Mouse (Mus musculus) embryonic facial prominence, embryonic 12.5 days (tissue): ENCODE data around the gene Majin. TPM values are rescaled to one million over a fixed set of nuclear protein-coding genes. Genes with fewer than 3 reads are reported as not detected.

Experiments
- ATAC-seq: fragments of 200-750 bp; cut with Nextera tagmentation; 2 replicates; pipeline ENCODE4 v1.8.0; 2017; ENCODE audit not compliant: insufficient number of reproducible peaks, insufficient read depth, low FRiP score, low TSS enrichment
- H3K27ac ChIP-seq: fragments of 300-500 bp; sonication (generic); 2 replicates; pipeline ENCODE4 v1.5.1; 2016; ENCODE audit warnings: mild to moderate bottlenecking
- H3K27me3 ChIP-seq: fragments of 300-500 bp; sonication (generic); 2 replicates; pipeline ENCODE4 v1.6.1; 2016; ENCODE audit warnings: mild to moderate bottlenecking, moderate library complexity
- H3K36me3 ChIP-seq: fragments of 300-500 bp; sonication (generic); 2 replicates; pipeline ENCODE4 v1.6.1; 2016; ENCODE audit warnings: mild to moderate bottlenecking
- H3K4me1 ChIP-seq: fragments of 300-500 bp; sonication (generic); 2 replicates; pipeline ENCODE4 v1.6.1; 2016
- H3K4me2 ChIP-seq: fragments of 300-500 bp; sonication (generic); replicated peaks from 2 replicates; pipeline ENCODE4 v1.6.1; 2016; ENCODE audit warnings: mild to moderate bottlenecking, moderate library complexity
- H3K4me3 ChIP-seq: fragments of 300-500 bp; sonication (generic); 2 replicates; pipeline ENCODE4 v1.5.1; 2016; ENCODE audit warnings: mild to moderate bottlenecking
- H3K9ac ChIP-seq: fragments of 300-500 bp; sonication (generic); 2 replicates; pipeline ENCODE4 v1.6.1; 2016; ENCODE audit warnings: mild to moderate bottlenecking, moderate library complexity
- H3K9me3 ChIP-seq: fragments of 300-500 bp; sonication (generic); 2 replicates; pipeline ENCODE4 v1.6.1; 2016; ENCODE audit warnings: mild to moderate bottlenecking, moderate library complexity
- WGBS: fragments of 180-500 bp; shearing (Covaris S2); methylation state at CpG from one replicate; pipeline ENCODE4 v1.1.7; 2016; 5-methylcytosine and 5-hydroxymethylcytosine counted together
- polyA plus RNA-seq: library from polyadenylated mRNA; unstranded; fragments of >200 nt; fragmentation: Nextera tagmentation; extraction: Ambion mirVana; gene quantifications from 2 replicates; pipeline ENCODE4 v1.2.1, GENCODE M21; 2016

Majin gene
- polyA plus RNA-seq, 1 experiment from 2014 or later: not detected

DNA sequence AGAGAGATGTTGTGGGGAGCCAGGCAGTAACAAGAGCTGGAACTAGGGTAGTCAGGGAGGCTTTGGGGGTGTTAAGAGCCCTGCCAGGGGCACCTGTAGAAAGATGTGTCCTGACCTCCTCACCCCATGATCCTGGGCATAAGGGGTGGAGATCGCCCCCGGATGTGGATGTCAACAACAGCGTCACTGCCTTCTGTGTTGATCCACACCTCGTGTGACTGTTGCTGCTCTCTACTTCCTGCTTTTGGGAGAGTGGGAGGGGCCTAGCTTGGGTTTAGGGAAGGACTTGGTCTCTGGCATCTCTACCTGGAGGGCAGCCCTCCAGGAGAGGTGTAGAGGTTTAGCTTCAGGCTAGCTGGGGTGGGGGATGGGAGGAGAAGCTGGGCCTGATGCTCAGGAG lies 58.1 kb downstream of the Majin start:
- Histone ChIP-seq H3K36me3 (peaks cover 28% of the 10 kb centered on the region), H3K27me3 (no peaks in the 10 kb centered on the region), H3K9ac (peak overlapping the region; percentile 92), H3K4me1 (peaks cover 14% of the 10 kb centered on the region), H3K9me3 (no peaks in the 10 kb centered on the region), H3K4me2 (peak overlapping the region; percentile 93), H3K4me3 (peak overlapping the region; percentile 89), H3K27ac (peak overlapping the region; percentile 67; the same call in 1 of the 2 replicates)
- ATAC-seq: no peak
- 0% methylated on average over 4 of the region's 4 CpGs for WGBS

DNA sequence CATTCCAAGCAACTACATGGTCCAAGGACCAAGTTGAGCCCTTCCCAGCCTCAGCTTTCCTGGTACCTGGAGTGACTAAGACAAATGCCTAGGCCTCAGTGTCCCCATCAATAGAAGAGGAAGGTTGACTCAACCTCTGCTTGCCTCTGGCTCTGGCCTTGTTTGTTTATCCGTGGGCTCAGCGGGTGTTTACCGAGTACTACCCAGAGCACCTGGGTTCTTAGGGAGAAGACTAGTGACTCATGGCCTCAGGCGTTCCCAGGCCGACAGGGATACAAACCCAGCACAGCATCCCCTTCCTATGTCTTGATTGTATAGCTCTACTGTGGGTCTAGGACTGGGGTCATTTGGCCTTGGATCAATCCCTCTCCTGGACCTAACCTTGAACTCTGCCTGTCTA lies 59.0 kb downstream of the Majin start:
- Histone ChIP-seq H3K27me3 (no peaks in the 10 kb centered on the region), H3K9me3 (no peaks in the 10 kb centered on the region), H3K4me2 (no peak overlapping the region), H3K27ac (no peak overlapping the region), H3K4me3 (no peak overlapping the region), H3K36me3 (peaks cover 37% of the 10 kb centered on the region), H3K4me1 (peaks cover 14% of the 10 kb centered on the region), H3K9ac (no peak overlapping the region)
- WGBS: 80% methylated on average over 5 of the region's 5 CpGs
- no peak for ATAC-seq

DNA sequence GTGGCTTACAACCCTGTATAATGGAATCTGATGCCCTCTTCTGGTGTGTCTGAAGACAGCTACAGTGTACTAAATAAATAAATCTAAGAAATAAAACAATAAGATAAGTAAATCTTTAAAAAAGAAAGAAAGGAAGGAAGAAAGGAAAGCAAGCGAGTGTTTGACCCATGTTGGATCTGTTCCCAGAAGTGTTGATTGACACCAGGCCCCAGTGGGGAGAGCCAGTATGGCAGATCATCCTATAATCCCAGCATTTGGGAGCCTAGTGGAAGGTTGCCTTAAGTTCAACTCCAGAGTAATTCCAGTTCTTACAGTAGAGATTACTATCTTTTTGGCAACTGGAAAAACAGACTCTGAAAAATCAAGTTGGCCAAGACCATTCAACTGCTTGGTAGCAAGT lies 61.6 kb downstream of the Majin start:
- H3K4me3 ChIP-seq: no peak overlapping the region
- no peak overlapping the region for H3K4me2 ChIP-seq
- no peak for ATAC-seq
- no peak overlapping the region for H3K27ac ChIP-seq
- peaks cover 14% of the 10 kb centered on the region for H3K4me1 ChIP-seq
- peaks cover 52% of the 10 kb centered on the region for H3K36me3 ChIP-seq
- no peaks in the 10 kb centered on the region for H3K9me3 ChIP-seq
- no peak overlapping the region for H3K9ac ChIP-seq
- WGBS: 90% methylated on average over 1 of the region's 1 CpGs
- no peaks in the 10 kb centered on the region for H3K27me3 ChIP-seq

DNA sequence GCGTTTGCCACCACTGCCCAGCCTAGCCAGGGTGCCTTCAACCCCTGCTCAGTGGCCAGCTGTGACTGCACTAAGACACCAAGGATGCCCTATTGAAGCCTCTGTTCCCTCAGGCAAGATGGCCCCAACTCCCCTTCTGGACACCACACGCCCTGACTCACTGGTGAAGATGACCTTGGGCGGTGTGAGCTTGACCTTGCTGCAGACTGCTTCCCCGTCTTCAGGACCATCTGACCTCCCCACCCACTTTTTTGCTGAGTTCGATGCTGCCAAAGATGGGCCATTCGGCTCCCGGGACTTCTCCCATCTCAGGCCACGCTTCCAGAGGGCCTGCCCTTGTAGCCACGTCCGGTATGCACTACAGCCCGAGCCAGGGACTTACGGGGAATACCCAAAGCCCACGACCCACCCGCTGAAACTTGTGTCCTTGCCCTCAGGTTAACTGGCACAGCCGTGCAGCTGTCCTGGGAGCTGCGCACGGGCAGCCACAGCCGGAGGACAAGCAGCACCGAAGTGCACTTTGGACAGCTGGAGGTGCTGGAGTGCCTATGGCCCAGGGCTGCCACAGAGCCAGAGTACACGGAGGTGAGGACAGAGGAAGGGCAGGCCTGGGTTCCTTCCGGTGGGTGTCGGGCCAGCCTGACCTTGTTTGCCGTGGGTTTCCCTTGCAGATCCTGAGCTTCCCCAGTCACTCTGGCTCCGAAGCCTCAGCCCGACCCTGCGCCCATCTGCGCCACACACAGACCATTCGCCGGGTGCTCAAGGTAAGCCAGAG lies 63.5 kb downstream of the Majin start:
- Histone ChIP-seq H3K9me3 (no peaks in the 10 kb centered on the region), H3K36me3 (peaks cover 70% of the 10 kb centered on the region), H3K4me1 (peaks cover 6% of the 10 kb centered on the region), H3K4me2 (no peak overlapping the region), H3K4me3 (no peak overlapping the region), H3K27me3 (no peaks in the 10 kb centered on the region), H3K27ac (no peak overlapping the region), H3K9ac (no peak overlapping the region)
- ATAC-seq: no peak
- WGBS: 90% methylated on average over 29 of the region's 29 CpGs

DNA sequence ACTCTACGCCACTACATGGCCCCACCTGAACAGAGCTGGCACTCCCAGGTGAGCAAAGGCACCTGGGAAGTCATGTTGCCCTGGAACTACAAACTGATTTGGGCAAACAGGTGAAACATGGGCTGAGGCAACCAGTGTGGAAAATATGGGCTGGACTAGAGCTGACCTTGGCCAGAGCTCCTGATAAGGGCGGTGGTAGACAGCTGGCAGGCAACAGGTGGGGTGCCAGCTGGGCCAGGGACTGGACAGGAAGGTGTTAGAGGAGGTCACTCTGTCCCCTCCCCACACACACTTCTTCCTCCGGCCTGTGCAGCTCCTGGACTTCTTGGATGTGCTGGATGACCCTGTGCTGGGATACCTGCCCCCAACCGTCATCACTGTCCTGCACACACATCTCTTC lies 68.8 kb downstream of the Majin start:
- H3K9ac ChIP-seq: peak overlapping the region; percentile 13; the same call in 1 of the 2 replicates

DNA sequence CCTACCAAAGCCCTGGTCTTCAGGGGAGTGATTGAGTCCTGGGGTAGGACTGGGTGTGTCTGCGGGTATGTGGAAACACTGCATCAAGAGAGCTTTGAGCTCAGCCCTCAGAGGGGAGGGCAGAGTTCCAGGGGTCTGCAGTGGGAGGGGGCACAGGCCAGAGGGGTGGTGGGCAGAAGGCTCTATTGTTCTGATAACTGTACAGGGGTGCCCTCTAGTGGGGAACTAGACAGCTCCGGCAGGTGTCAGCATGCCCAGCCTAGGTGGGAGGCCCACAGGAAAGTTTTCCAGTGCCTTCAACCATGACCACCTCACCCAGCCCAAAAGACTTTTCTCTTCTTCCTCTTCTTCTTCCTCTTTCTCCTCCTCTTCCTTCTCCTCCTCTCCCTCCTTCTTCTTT lies 76.2 kb downstream of the Majin start:
- no peak for ATAC-seq
- Histone ChIP-seq H3K36me3 (peaks cover 69% of the 10 kb centered on the region), H3K9me3 (no peaks in the 10 kb centered on the region; the same call in 1 of the 2 replicates), H3K9ac (no peak overlapping the region), H3K27ac (no peak overlapping the region), H3K4me1 (no peaks in the 10 kb centered on the region), H3K4me3 (no peak overlapping the region), H3K27me3 (no peaks in the 10 kb centered on the region), H3K4me2 (no peak overlapping the region)
- 58% methylated on average over 2 of the region's 2 CpGs for WGBS

More for the DNA sequence above, 68.8 kb downstream of the Majin start:
- Histone ChIP-seq H3K27ac (no peak overlapping the region), H3K4me3 (no peak overlapping the region), H3K27me3 (no peaks in the 10 kb centered on the region), H3K36me3 (peaks cover 88% of the 10 kb centered on the region), H3K4me1 (no peaks in the 10 kb centered on the region), H3K9me3 (no peaks in the 10 kb centered on the region), H3K4me2 (no peak overlapping the region)
- WGBS: 88% methylated on average over 4 of the region's 4 CpGs
- no peak for ATAC-seq

DNA sequence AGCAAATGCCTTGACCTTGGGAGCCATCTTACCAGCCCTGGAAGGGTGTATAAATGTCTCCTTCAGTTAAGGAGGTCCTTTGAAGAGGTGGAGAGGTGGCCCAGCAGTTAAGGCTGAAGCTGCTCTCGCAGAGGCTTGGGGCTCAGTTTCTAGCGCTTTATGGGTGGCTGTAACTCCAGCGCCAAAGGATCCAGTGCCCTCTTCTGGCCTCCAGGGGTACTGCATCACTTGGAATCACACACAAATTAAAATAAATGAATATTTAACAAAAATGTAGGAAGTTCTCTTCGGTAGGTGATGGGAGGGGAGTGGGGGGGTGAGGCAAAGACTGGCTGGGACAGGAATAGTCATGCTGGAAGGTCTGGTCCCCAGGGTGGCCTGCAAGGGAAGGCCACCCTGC lies 76.8 kb downstream of the Majin start:
- no peak overlapping the region for H3K4me3 ChIP-seq
- H3K9ac ChIP-seq: no peak overlapping the region
- no peaks in the 10 kb centered on the region for H3K4me1 ChIP-seq
- no peaks in the 10 kb centered on the region for H3K27me3 ChIP-seq
- 74% methylated on average over 4 of the region's 4 CpGs for WGBS
- no peak overlapping the region for H3K27ac ChIP-seq
- H3K4me2 ChIP-seq: no peak overlapping the region
- H3K9me3 ChIP-seq: no peaks in the 10 kb centered on the region; the same call in 1 of the 2 replicates
- H3K36me3 ChIP-seq: peaks cover 64% of the 10 kb centered on the region
- no peak for ATAC-seq

DNA sequence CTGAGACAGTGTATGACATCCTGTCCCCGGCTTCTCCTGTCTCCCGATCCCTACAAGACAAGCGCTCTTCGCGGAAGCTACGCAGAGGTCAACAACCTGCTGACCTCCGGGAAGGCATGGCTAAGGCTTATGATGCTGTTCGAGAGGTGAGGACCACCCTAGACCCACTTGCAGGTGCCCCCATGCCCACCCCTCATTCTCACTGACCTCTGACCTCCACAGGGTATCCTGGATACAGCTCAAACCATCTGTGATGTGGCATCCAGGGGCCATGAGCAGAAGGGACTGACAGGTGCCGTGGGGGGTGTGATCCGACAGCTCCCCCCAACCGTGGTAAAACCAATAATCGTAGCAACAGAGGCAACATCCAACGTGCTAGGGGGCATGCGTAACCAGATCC lies 77.2 kb downstream of the Majin start:
- Histone ChIP-seq H3K36me3 (peaks cover 59% of the 10 kb centered on the region), H3K4me1 (no peaks in the 10 kb centered on the region), H3K27me3 (no peaks in the 10 kb centered on the region), H3K9ac (no peak overlapping the region), H3K9me3 (no peaks in the 10 kb centered on the region; the same call in 1 of the 2 replicates), H3K4me3 (no peak overlapping the region), H3K27ac (no peak overlapping the region), H3K4me2 (no peak overlapping the region)
- 88% methylated on average over 14 of the region's 14 CpGs for WGBS
- ATAC-seq: no peak

DNA sequence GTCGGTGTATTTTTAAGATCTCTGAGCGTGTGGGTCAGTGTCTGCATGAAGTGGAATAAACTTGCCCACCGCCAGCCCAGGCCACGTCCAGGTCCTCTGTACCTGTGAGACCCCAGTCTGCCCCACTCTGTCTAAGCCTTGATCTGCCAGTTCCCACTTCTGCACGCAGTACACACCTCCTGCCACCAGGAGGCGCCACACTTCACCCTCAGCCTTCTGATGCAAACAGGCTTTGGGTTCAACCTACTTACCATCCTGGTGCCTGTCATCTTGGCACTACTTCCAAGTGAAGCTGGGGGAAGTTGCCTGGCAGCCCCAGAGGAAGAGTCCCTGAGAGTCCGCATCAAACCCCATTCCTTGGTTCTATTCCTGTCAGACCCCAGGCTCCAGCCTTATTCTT lies 78.0 kb downstream of the Majin start:
- 56% methylated on average over 7 of the region's 7 CpGs for WGBS
- H3K36me3 ChIP-seq: peaks cover 51% of the 10 kb centered on the region

DNA sequence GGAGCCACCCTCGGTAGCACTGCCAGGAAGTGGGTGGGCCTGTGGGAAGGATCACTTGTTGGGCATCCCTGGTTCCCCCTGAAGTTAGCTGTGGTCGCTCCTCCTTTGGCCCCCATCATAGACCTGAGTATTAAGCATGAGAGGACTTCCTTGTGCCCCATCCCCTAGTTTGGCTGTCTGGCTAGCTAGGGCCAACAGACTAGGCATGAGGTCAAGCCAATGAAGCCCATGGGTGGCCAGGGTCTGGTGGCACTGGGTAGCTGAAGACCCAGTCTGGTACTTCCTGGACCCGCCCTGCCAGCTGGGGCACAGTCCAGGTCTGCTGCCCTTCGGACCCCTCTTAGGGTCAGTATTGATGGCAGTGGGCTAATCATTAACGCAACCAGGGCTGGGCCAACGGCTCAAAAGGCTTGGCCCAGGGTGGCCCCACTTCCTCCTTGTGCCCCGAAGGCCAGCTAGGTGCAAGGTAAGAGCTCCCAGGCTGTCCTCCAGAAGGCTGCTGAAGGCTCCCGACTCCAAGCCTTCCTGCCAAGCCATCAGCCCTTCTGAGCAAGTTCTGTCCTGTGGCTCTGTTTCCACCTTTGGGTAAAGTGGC lies 78.7 kb downstream of the Majin start:
- 86% methylated on average over 8 of the region's 8 CpGs for WGBS
- no peak overlapping the region for H3K4me2 ChIP-seq
- no peak for ATAC-seq
- H3K9me3 ChIP-seq: no peaks in the 10 kb centered on the region; the same call in 1 of the 2 replicates
- H3K27me3 ChIP-seq: no peaks in the 10 kb centered on the region
- H3K4me3 ChIP-seq: no peak overlapping the region
- no peaks in the 10 kb centered on the region for H3K4me1 ChIP-seq
- H3K36me3 ChIP-seq: peaks cover 44% of the 10 kb centered on the region
- H3K27ac ChIP-seq: no peak overlapping the region
- no peak overlapping the region for H3K9ac ChIP-seq

More for the DNA sequence above, 78.0 kb downstream of the Majin start:
- no peaks in the 10 kb centered on the region; the same call in 1 of the 2 replicates for H3K9me3 ChIP-seq
- no peak overlapping the region for H3K27ac ChIP-seq
- H3K9ac ChIP-seq: no peak overlapping the region
- ATAC-seq: no peak
- H3K4me1 ChIP-seq: no peaks in the 10 kb centered on the region
- no peaks in the 10 kb centered on the region for H3K27me3 ChIP-seq
- H3K4me3 ChIP-seq: no peak overlapping the region
- H3K4me2 ChIP-seq: no peak overlapping the region

DNA sequence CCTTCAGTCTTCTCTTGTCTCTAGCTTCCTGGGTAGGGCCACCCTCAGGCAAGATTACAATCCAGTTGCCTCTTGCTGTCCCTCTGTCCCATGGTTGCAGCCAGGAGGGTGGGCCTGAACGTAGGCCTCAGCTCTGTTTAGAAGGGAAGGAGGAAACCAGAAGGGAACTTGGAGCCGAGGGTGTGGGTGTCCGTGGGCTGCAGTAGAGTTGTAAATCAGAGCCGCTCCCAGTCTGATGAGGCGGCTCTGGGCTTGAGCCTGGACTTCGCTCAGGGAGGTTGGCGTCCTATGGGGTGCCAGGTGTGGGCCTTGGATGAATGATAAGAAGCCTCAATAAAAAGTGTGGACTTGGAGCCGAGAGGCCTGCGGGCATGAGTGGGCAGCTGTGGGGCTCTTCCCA lies 80.0 kb downstream of the Majin start:
- Histone ChIP-seq H3K27ac (no peak overlapping the region), H3K4me1 (no peaks in the 10 kb centered on the region), H3K4me3 (no peak overlapping the region), H3K36me3 (peaks cover 31% of the 10 kb centered on the region), H3K9me3 (no peaks in the 10 kb centered on the region; the same call in 1 of the 2 replicates), H3K4me2 (no peak overlapping the region), H3K27me3 (no peaks in the 10 kb centered on the region), H3K9ac (no peak overlapping the region)
- WGBS: 74% methylated on average over 9 of the region's 9 CpGs
- ATAC-seq: no peak

DNA sequence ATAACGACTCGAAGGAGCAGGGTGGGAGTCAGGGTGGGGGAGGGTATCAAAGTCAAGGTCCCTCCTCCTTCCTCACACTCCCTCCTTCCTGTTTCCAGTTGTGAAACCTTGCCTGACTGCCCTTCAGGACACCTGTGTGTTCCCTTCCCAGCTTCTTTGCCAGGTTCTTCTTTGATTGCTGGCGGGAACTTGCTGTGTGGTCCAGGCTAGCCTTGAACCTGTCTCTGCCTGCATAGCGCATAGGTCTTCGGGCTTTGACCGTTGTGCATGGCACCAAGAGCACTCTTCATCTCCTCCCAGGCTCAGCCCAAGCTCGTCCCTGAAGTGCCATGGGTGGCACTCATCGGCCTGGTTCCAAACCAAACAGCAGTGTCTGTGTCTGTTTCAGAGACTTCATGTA lies 80.8 kb downstream of the Majin start:
- 0 out of 2 replicates have a peak overlapping the region, but pooled peaks have one; percentile 21 for H3K9ac ChIP-seq
- WGBS: 89% methylated on average over 8 of the region's 8 CpGs
- no peaks in the 10 kb centered on the region for H3K4me1 ChIP-seq
- no peak overlapping the region for H3K27ac ChIP-seq
- no peak overlapping the region for H3K4me2 ChIP-seq
- no peaks in the 10 kb centered on the region; the same call in 1 of the 2 replicates for H3K9me3 ChIP-seq
- peaks cover 26% of the 10 kb centered on the region for H3K36me3 ChIP-seq
- H3K4me3 ChIP-seq: no peak overlapping the region
- no peaks in the 10 kb centered on the region for H3K27me3 ChIP-seq
- ATAC-seq: no peak
